Mouse (Mus musculus): ENCODE measurements at regions not wholly inside any gene's neighbourhood (a gene's known extent, or its start where the extent isn't known, plus 50 kb on each side); places are given as distances from the start of the nearest gene placed in this dataset.

- Histone ChIP-seq H3K36me3 (replicated peaks) (no peaks in the 10 kb centered on the region), H3K4me3 (0 out of 2 replicates have a peak overlapping the region, but pooled peaks have one; percentile 26), H3K4me1 (no peaks in the 10 kb centered on the region), H3K27me3 (replicated peaks; ENCODE audit: low read depth, poor library complexity, severe bottlenecking) (no peaks in the 10 kb centered on the region), H3K27ac (replicated peaks) (no peak overlapping the region), H3K9me3 (no peaks in the 10 kb centered on the region)
- 21% methylated on average over 11 of the region's 11 CpGs for WGBS
- peak; percentile 85 for DNase-seq (ENCODE audit: low spot score)
Observed at GRCm38 (mm10) chr2:133020173-133020837, 74.6 kb upstream of the Fermt1 start.

DNA sequence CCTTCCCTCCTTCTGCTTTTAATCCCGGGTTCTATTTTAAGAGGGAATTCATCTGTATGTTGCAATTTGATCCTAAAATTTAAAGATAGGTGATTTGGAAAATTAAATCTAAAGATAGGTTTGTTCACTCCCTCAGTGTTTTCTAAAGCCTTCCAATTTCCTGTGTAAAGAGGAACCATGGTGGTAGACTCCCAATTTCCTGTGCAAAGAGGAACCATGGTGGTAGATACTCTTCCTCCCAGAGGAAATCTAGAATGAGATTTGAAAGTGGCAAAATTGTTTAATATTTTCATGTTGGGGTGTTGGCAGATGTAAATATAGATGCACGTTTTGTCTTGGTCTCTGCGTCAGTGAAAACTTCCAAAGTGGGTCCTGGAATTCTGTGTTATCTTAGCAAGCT, 75.5 kb upstream of the Fermt1 start:
- H3K9me3 ChIP-seq = no peaks in the 10 kb centered on the region
- DNase-seq (ENCODE audit: low spot score) = no peak
- H3K4me1 ChIP-seq = no peaks in the 10 kb centered on the region
- no peaks in the 10 kb centered on the region for H3K36me3 ChIP-seq (replicated peaks)
- no peaks in the 10 kb centered on the region for H3K27me3 ChIP-seq (replicated peaks; ENCODE audit: low read depth, poor library complexity, severe bottlenecking)
- no peak overlapping the region for H3K4me3 ChIP-seq
- 87% methylated on average over 3 of the region's 3 CpGs for WGBS
- no peak overlapping the region for H3K27ac ChIP-seq (replicated peaks)

GRCm38 (mm10) chr2:133027038-133027437, 81.3 kb upstream of the Fermt1 start:
- Histone ChIP-seq H3K36me3 (replicated peaks) (no peaks in the 10 kb centered on the region), H3K4me1 (no peaks in the 10 kb centered on the region), H3K27me3 (replicated peaks; ENCODE audit: low read depth, poor library complexity, severe bottlenecking) (no peaks in the 10 kb centered on the region), H3K9me3 (no peaks in the 10 kb centered on the region), H3K27ac (replicated peaks) (no peak overlapping the region), H3K4me3 (no peak overlapping the region)
- WGBS = 93% methylated on average over 2 of the region's 2 CpGs
- DNase-seq (ENCODE audit: low spot score) = no peak

- no peaks in the 10 kb centered on the region for H3K9me3 ChIP-seq
- no peaks in the 10 kb centered on the region for H3K4me1 ChIP-seq
- 89% methylated on average over 3 of the region's 3 CpGs for WGBS
- H3K4me3 ChIP-seq = no peak overlapping the region
- H3K27ac ChIP-seq (replicated peaks) = no peak overlapping the region
- DNase-seq (ENCODE audit: low spot score) = no peak
- no peaks in the 10 kb centered on the region for H3K27me3 ChIP-seq (replicated peaks; ENCODE audit: low read depth, poor library complexity, severe bottlenecking)
- H3K36me3 ChIP-seq (replicated peaks) = no peaks in the 10 kb centered on the region
Observed at GRCm38 (mm10) chr2:133035421-133035820, 89.7 kb upstream of the Fermt1 start.

GRCm38 (mm10) chr2:133040708-133041107, 95.0 kb upstream of the Fermt1 start:
- no peaks in the 10 kb centered on the region for H3K9me3 ChIP-seq
- 95% methylated on average over 1 of the region's 1 CpGs for WGBS
- no peaks in the 10 kb centered on the region for H3K4me1 ChIP-seq
- no peaks in the 10 kb centered on the region for H3K27me3 ChIP-seq (replicated peaks; ENCODE audit: low read depth, poor library complexity, severe bottlenecking)
- no peak overlapping the region for H3K27ac ChIP-seq (replicated peaks)
- no peaks in the 10 kb centered on the region for H3K36me3 ChIP-seq (replicated peaks)
- DNase-seq (ENCODE audit: low spot score) = no peak
- no peak overlapping the region for H3K4me3 ChIP-seq

DNA sequence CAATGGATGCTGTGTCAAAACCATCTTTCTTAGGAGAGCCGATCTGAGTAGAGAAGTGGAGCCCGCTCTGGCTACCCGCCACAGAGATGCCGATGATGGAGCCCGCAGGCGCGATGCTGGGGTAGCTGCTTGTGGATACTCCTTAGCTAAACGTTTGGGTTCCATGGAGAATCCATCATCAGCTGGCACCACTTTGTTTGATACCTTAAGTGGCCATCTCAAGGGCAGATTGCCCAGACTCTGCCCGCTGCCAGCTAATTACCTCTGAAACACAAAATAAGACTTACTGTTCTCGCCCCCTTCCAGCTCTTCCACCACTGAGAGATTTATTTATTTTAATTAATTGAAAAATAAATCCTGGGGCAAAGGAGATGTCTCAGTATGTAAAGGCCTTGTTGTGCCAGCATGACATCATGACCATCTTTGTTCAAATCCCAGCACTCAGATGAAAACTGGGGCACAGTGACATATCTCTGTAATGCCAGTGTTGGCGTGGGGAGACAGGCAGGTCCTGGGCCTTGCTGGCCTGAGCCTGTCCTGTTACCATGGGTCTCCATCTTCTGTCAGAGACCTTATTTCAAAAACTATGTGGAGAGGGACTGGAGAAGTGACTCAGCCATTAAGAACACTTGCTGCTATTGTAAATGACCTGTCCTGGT, 132.1 kb upstream of the Fermt1 start:
- Histone ChIP-seq H3K4me1 (no peaks in the 10 kb centered on the region), H3K9me3 (no peaks in the 10 kb centered on the region), H3K27me3 (replicated peaks; ENCODE audit: low read depth, poor library complexity, severe bottlenecking) (no peaks in the 10 kb centered on the region), H3K4me3 (no peak overlapping the region), H3K36me3 (replicated peaks) (no peaks in the 10 kb centered on the region), H3K27ac (replicated peaks) (no peak overlapping the region)
- WGBS = 91% methylated on average over 11 of the region's 11 CpGs
- no peak for DNase-seq (ENCODE audit: low spot score)

DNA sequence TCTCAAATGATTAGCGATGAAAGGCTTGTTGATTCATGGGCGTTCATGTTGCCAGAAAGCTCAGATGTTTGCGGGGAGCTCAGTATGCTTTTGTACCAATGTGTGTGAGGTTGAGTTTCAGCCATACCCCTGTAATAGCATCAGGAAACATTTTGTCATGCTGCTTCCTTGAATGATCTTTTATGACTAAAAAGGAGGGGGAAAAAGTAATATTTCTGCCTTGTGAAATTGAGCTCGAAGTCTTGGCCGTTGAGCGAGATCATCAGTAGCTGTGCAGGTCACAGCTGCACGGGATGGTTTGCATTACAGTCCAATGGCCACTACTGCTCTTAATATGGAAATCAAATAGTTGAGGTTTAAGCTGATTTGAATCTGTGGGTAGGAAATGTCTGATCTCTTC, 145.3 kb upstream of the Fermt1 start:
- WGBS = 79% methylated on average over 7 of the region's 7 CpGs
- no peak overlapping the region for H3K27ac ChIP-seq (replicated peaks)

GRCm38 (mm10) chr2:133113642-133114041, 167.9 kb upstream of the Fermt1 start:
- H3K36me3 ChIP-seq (replicated peaks) = no peaks in the 10 kb centered on the region
- no peaks in the 10 kb centered on the region for H3K9me3 ChIP-seq
- H3K4me1 ChIP-seq = no peaks in the 10 kb centered on the region
- no peak overlapping the region for H3K27ac ChIP-seq (replicated peaks)
- H3K27me3 ChIP-seq (replicated peaks; ENCODE audit: low read depth, poor library complexity, severe bottlenecking) = no peaks in the 10 kb centered on the region
- WGBS = 26% methylated on average over 10 of the region's 10 CpGs
- H3K4me3 ChIP-seq = no peak overlapping the region
- DNase-seq (ENCODE audit: low spot score) = peak; percentile 77

More for the DNA sequence above, 145.3 kb upstream of the Fermt1 start:
- H3K4me1 ChIP-seq = no peaks in the 10 kb centered on the region
- no peak for DNase-seq (ENCODE audit: low spot score)
- H3K36me3 ChIP-seq (replicated peaks) = no peaks in the 10 kb centered on the region
- H3K9me3 ChIP-seq = no peaks in the 10 kb centered on the region
- no peak overlapping the region for H3K4me3 ChIP-seq
- H3K27me3 ChIP-seq (replicated peaks; ENCODE audit: low read depth, poor library complexity, severe bottlenecking) = no peaks in the 10 kb centered on the region

DNA sequence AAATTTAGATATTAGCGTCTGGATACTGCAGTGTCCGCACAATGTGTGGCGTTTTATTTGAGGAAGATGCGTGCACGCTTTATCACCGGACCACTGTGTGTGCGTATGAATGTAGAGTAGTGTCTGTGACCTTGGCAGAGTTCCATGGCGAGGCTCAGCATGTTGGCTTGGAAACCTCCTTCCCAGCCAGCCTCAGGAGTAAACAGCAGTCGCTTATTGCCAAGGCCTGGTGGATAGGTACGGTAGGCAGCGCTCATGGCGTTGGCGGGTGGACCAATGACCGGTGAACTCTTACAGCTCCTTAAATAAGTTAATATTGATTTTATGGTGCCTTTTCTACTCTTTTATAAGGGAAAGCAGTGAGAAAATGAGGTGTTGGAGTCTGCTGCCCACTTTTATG, 172.9 kb upstream of the Fermt1 start:
- no peaks in the 10 kb centered on the region for H3K27me3 ChIP-seq (replicated peaks; ENCODE audit: low read depth, poor library complexity, severe bottlenecking)
- DNase-seq (ENCODE audit: low spot score) = no peak

DNA sequence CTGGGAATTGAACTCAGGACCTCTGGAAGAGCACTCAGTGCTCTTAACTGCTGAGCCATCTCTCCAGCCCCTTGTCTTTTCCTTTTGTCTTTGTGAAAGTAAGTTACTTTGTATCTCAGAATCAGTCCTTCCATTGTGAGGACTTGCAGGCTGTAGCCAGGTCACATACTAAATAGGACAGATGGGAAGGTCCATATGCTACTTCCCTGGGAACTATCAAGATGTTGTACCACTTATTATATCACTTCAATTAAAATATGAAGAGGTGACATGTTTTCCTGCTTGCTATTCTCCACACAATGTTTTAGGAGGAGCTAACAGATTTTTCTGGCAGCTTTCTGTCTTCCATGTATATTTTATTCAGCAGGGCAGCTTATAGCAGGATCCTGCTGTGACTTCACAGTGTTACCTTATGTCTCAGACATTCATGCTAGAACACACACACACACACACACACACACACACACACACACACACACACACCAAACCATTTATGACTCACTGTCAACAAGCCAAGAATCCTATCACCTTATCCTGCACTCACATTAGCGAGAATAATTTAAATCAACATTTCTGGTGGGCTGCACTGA, 179.6 kb upstream of the Fermt1 start:
- Histone ChIP-seq H3K27me3 (replicated peaks; ENCODE audit: low read depth, poor library complexity, severe bottlenecking) (no peaks in the 10 kb centered on the region), H3K9me3 (no peaks in the 10 kb centered on the region), H3K4me3 (no peak overlapping the region), H3K4me1 (no peaks in the 10 kb centered on the region), H3K36me3 (replicated peaks) (no peaks in the 10 kb centered on the region), H3K27ac (replicated peaks) (no peak overlapping the region)
- WGBS = 93% methylated on average over 1 of the region's 1 CpGs
- no peak for DNase-seq (ENCODE audit: low spot score)

More for the DNA sequence above, 172.9 kb upstream of the Fermt1 start:
- no peaks in the 10 kb centered on the region for H3K9me3 ChIP-seq
- H3K4me3 ChIP-seq = no peak overlapping the region
- WGBS = 95% methylated on average over 14 of the region's 14 CpGs
- H3K4me1 ChIP-seq = no peaks in the 10 kb centered on the region
- H3K36me3 ChIP-seq (replicated peaks) = no peaks in the 10 kb centered on the region
- no peak overlapping the region for H3K27ac ChIP-seq (replicated peaks)

DNA sequence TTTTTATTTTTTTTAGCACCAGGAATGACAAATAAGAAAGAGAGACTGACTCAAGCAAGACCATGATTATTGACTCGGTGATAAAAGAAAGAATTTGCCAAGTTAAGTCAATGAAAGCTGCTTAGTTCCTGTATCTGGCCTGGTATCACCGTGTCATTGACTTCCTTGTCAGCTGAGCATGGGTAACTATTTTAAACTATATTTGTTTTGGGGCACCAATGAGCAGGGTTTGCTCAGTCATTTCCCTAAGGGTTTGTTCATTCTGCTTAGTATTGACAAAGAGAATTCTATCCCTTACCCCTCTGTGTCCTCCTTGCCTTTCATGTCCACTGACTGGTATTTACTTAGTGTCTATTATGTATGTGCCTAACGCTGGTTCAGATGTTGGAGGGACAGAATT, 189.2 kb upstream of the Fermt1 start:
- Histone ChIP-seq H3K27me3 (replicated peaks; ENCODE audit: low read depth, poor library complexity, severe bottlenecking) (no peaks in the 10 kb centered on the region), H3K9me3 (no peaks in the 10 kb centered on the region), H3K4me3 (no peak overlapping the region), H3K36me3 (replicated peaks) (no peaks in the 10 kb centered on the region), H3K27ac (replicated peaks) (no peak overlapping the region), H3K4me1 (no peaks in the 10 kb centered on the region)
- DNase-seq (ENCODE audit: low spot score) = no peak
- 70% methylated on average over 3 of the region's 3 CpGs for WGBS

DNA sequence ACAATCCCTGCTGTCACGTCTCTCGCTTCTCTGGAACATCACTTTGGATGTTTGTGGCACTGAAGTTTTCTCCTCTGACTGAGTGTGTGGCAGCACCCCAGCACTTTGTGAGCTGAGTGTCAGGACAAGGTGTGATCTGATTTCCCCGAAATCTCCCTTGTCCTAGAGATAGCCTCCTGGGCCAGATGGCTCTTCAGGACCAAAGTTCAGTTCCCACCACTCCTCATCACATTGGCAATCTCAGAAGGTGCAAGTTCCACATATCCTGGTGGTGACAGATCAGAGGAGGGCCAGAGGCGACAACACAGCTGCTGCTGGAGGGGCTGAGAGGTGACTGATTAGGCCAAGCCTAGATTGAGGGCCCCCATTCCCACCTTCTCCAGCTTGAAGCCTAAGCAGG, 193.2 kb upstream of the Fermt1 start:
- Histone ChIP-seq H3K4me3 (no peak overlapping the region), H3K4me1 (no peaks in the 10 kb centered on the region), H3K36me3 (replicated peaks) (no peaks in the 10 kb centered on the region), H3K27ac (replicated peaks) (no peak overlapping the region), H3K27me3 (replicated peaks; ENCODE audit: low read depth, poor library complexity, severe bottlenecking) (no peaks in the 10 kb centered on the region), H3K9me3 (no peaks in the 10 kb centered on the region)
- DNase-seq (ENCODE audit: low spot score) = no peak
- WGBS = 89% methylated on average over 4 of the region's 4 CpGs
